Mouse (Mus musculus): ENCODE data around the gene Fbxl18.

The Fbxl18 gene

GRCm38 (mm10) chr5:142821974-142822285 is 73.3 kb downstream of the Fbxl18 start:
- no peak for DNase-seq

- peak; percentile 89 to 90 for DNase-seq
These were observed 73.8 kb downstream of the Fbxl18 start for GRCm38 (mm10) chr5:142821266-142821973.

- DNase-seq = peak; percentile 81 to 82
These were observed 74.7 kb downstream of the Fbxl18 start for GRCm38 (mm10) chr5:142820276-142821265.

GRCm38 (mm10) chr5:142819385-142820275 is 75.6 kb downstream of the Fbxl18 start:
- DNase-seq = peak; percentile 72 to 75

DNA sequence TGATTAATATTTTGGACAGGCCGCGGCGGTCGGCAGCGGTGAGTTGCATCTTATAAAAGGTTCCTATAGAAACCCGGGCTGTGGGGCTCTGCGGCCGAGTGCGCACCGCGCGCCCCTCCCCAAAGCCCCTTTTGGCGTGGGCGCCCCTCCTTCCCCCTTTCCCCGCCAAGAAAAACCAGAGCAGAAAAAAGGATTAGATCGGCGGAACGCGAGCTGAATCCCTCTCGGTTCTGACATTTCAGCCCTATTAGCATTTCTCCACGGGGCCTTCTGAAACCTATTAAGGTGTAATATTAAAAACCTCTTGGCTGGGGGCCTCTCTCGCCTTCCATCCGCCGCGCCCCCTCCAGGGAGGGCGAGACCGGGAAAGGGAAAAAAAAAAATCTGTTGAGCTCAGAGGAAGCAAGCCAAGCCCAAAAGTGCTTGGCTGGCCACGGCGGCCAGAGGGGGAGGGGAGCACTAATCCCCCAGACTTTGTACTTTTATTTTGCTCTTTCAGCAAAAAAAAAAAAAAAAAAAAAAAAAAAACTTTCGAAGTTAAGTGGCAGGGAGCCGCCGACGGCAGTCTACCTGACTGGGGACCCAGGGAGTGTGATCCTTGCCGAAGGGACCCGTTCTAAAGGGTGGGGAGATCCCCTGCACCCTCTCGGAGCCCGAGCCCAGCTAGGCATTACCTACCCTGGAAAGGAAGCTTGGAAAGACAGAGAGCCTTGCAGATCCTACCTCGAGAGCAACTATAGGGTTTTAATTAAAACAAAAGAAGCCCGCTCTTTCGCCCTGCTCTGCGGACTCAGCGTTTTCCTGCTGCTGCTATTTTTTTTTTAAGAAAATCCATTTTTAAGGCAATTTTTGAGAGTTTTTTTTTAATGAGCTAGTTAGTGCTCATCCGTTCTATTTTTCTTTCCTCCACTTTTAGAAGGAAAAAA is 76.5 kb downstream of the Fbxl18 start:
- peak; percentile 64 to 65 for DNase-seq

DNA sequence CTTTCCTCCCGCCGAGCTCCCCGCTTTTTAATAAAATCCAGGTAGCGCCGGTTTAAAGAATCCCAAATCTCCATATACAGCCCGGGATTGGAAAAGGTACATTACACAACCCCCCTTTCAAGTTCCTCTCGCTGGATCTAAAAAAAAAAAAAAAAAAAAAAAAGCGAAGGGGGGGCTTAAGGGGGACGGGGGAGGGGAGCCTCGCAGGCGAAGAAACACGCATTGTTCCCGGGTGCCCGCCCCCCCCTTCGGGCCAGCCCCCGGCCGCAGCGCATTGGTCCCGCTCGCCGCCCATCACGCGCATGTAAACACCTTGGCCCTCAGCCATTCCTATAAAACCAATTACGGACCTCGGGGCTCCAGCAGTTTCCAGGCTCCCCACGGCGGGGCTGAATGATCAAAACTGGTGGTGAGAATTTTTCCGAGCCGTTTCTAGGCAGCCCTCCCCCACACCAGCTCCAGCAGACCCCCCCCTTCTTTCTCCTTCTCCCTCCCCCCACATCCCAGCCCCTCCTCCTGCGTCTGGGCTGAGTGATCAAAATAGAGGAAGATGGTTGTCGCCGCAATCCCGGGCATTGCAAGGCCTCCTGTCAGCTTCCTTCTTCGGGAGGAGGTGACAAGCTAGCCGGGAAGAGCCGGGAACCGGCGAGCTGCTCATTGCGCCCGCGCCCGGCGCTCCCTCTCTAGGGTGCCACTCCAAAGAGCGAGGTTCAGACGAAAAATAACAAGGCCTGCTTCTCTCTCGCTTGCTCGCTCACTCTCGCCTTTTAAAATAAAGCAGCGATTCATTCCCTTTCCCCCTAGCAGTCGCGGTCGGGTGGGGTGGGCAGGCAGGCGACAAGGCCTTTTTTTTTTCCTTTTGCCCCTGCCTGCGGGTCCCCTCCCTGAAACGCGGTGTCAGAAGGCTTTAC is 77.4 kb downstream of the Fbxl18 start, which contains the start of gene Tnrc18:
TSS of gene Tnrc18 (minus strand) at position 139 of the 911 bp plus-strand sequence.
- DNase-seq = peak; percentile 100
